Mouse (Mus musculus): Measurements from ENCODE around the gene Ppp1r11. TPM values are rescaled to one million over a fixed set of nuclear protein-coding genes. Genes with fewer than 3 reads are reported as not detected.

Gene Ppp1r11
- polyA plus RNA-seq, 1 experiment from 2014 or later, result 98.4 TPM

DNA sequence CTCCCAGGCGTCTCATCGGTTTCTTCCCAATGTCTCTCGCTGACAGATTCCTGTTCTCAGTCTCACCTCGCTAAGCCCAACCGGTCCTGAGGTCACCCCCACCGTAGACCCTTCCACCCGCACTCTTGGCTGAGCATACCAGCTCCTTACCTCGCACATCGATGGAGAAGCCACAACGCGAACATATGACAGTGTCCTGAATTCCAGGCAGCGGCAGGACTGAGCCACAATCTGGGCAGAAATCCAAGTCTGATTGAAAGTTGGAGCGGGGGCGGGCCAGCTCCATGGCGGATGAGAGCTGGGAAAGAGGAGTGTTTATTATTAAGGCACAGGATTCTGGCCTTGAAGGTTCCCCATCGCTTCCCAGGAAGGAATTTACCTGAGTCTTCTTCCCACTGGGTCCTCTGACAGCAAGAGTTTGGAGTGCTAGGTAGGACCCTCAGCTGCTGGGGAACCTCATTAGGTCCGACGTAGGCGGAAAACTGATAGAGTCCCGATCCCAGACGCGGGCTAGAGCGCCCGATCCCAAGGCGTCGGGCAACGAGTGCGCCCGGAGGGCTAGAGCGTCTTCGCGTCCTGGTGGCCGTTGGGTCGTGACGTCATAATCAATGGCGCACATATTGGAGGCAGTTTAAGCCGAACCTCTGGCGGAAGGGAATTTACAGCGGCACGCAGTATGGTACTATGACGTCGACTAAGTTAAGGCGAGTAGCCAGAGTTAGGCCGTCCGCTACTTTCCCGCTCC is 6.6 kb upstream of the Ppp1r11 start, which contains the start of the genes Znrd1 and Znrd1as:
Gene Znrd1 (minus strand): TSS at position 561 of the 745 bp plus-strand sequence.
Gene Znrd1as (plus strand): TSS at position 594 of the 745 bp plus-strand sequence.
- Histone ChIP-seq H3K27ac (replicated peaks in 1 of 2; ENCODE audit: control insufficient read depth in 1 of 2, insufficient read depth in 1 of 2, low read depth in 2 of 2, low read length in 2 of 2) (peak within 1 kb of the TSS; percentile 81 to 82), H3K36me3 (ENCODE audit: control insufficient read depth, insufficient read depth, low read length) (peaks cover 34% of the 10 kb centered on the region), H3K9ac (ENCODE audit: low read length) (peak within 1 kb of the TSS; percentile 76), H3K9me3 (ENCODE audit: control insufficient read depth, low read length) (no peaks in the 10 kb centered on the region), H3K4me1 (ENCODE audit: control insufficient read depth in 2 of 2, insufficient read depth in 2 of 2, low read length in 2 of 2) (peaks cover 4 to 14% of the 10 kb centered on the region in 2 experiments), H3K27me3 (ENCODE audit: control insufficient read depth, insufficient read depth, low read length) (no peaks in the 10 kb centered on the region), H3K4me3 (ENCODE audit: control insufficient read depth in 1 of 2, insufficient read depth in 1 of 2, low read depth in 1 of 2, low read length in 2 of 2) (peak within 1 kb of the TSS; percentile 63 to 69), H3K4me2 (ENCODE audit: low read length) (peak within 1 kb of the TSS; percentile 79)
- ATAC-seq (ENCODE audit: insufficient number of reproducible peaks, insufficient read depth, low FRiP score, low read depth), result peak; percentile 96
- under 1% methylated on average over 46 of the region's 46 CpGs for WGBS

DNA sequence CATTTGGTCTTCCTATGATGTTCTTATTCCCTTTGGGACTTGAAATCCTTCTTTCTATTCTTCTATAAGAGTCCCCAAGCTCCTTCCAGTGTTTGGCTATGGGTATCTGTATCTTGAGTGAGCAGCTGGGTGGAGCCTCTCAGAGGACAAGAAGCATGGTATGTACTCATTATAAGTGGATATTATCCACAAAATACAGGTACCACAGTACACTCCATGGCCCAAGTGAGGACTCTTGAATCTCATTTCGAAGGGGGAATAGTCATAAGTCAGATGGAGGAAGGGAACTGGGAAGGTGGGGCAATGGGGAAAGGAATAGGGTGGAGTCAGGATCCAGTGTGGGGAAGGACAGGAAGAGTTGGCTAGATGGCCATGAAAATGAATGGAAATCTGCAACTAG is 1.5 kb upstream of the Ppp1r11 start:
- peaks cover 45% of the 10 kb centered on the region for H3K36me3 ChIP-seq (ENCODE audit: control insufficient read depth, insufficient read depth, low read length)
- no peak overlapping the region for H3K4me2 ChIP-seq (ENCODE audit: low read length)
- 88% methylated on average over 1 of the region's 1 CpGs for WGBS
- ATAC-seq (ENCODE audit: insufficient number of reproducible peaks, insufficient read depth, low FRiP score, low read depth), result no peak
- no peak overlapping the region for H3K4me3 ChIP-seq (ENCODE audit: control insufficient read depth in 1 of 2, insufficient read depth in 1 of 2, low read depth in 1 of 2, low read length in 2 of 2)
- no peak overlapping the region for H3K27ac ChIP-seq (replicated peaks in 1 of 2; ENCODE audit: control insufficient read depth in 1 of 2, insufficient read depth in 1 of 2, low read depth in 2 of 2, low read length in 2 of 2)
- no peak overlapping the region for H3K9ac ChIP-seq (ENCODE audit: low read length)
- no peaks in the 10 kb centered on the region for H3K9me3 ChIP-seq (ENCODE audit: control insufficient read depth, low read length)
- no peaks in the 10 kb centered on the region for H3K27me3 ChIP-seq (ENCODE audit: control insufficient read depth, insufficient read depth, low read length)
- peaks cover 4 to 14% of the 10 kb centered on the region in 2 experiments for H3K4me1 ChIP-seq (ENCODE audit: control insufficient read depth in 2 of 2, insufficient read depth in 2 of 2, low read length in 2 of 2)

DNA sequence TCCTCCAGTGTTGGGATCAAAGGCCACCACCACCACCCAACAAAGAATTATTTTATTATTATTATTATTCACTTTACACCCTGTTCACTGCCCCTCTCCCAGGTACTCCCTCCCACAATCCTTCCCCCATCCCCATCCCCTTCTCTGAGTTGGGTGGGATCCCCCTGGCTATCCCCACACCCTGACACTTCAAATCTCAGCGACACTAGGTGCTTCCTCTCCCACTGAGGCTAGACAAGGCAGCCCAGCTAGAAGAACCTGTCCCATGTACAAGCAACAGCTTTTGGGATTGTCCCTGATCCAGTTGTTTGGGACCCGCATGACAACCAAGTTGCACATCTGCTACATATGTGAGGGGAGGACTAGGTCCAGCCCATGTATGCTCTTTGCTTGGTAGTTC is 1.1 kb upstream of the Ppp1r11 start:
- Histone ChIP-seq H3K4me3 (ENCODE audit: control insufficient read depth in 1 of 2, insufficient read depth in 1 of 2, low read depth in 1 of 2, low read length in 2 of 2) (no peak overlapping the region), H3K9me3 (ENCODE audit: control insufficient read depth, low read length) (no peaks in the 10 kb centered on the region), H3K4me2 (ENCODE audit: low read length) (no peak overlapping the region), H3K27ac (replicated peaks in 1 of 2; ENCODE audit: control insufficient read depth in 1 of 2, insufficient read depth in 1 of 2, low read depth in 2 of 2, low read length in 2 of 2) (no peak overlapping the region), H3K9ac (ENCODE audit: low read length) (no peak overlapping the region), H3K4me1 (ENCODE audit: control insufficient read depth in 2 of 2, insufficient read depth in 2 of 2, low read length in 2 of 2) (peaks cover 3 to 14% of the 10 kb centered on the region in 2 experiments), H3K36me3 (ENCODE audit: control insufficient read depth, insufficient read depth, low read length) (peaks cover 45% of the 10 kb centered on the region), H3K27me3 (ENCODE audit: control insufficient read depth, insufficient read depth, low read length) (no peaks in the 10 kb centered on the region)
- WGBS, result 76% methylated on average over 2 of the region's 2 CpGs
- ATAC-seq (ENCODE audit: insufficient number of reproducible peaks, insufficient read depth, low FRiP score, low read depth), result no peak

DNA sequence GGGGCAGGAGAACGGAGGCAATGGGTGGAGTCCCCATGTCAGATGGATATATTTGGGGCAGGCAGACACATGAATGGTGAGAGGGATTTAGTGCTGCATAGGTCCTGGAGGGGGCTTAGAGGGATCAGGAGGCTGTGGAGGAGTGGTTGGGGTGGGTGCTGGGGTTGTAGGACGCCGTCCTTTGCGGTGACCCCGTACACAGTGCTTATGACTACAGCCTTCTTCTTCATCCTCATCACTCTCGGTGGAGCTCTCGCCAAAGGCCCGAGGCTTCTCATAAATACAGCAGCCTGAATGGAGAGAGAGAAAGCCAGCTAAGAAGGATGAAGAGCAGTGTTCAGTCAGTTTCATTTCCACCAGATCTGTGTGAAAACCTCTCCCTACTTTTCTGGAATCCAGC is 2.3 kb downstream of the Ppp1r11 start:
- Histone ChIP-seq H3K4me3 (ENCODE audit: control insufficient read depth in 1 of 2, insufficient read depth in 1 of 2, low read depth in 1 of 2, low read length in 2 of 2) (no peak overlapping the region), H3K36me3 (ENCODE audit: control insufficient read depth, insufficient read depth, low read length) (peaks cover 22% of the 10 kb centered on the region), H3K4me2 (ENCODE audit: low read length) (no peak overlapping the region), H3K4me1 (ENCODE audit: control insufficient read depth in 2 of 2, insufficient read depth in 2 of 2, low read length in 2 of 2) (peaks cover 6 to 15% of the 10 kb centered on the region in 2 experiments), H3K27ac (replicated peaks in 1 of 2; ENCODE audit: control insufficient read depth in 1 of 2, insufficient read depth in 1 of 2, low read depth in 2 of 2, low read length in 2 of 2) (no peak overlapping the region), H3K27me3 (ENCODE audit: control insufficient read depth, insufficient read depth, low read length) (peaks cover 25% of the 10 kb centered on the region), H3K9me3 (ENCODE audit: control insufficient read depth, low read length) (no peaks in the 10 kb centered on the region), H3K9ac (ENCODE audit: low read length) (no peak overlapping the region)
- ATAC-seq (ENCODE audit: insufficient number of reproducible peaks, insufficient read depth, low FRiP score, low read depth), result no peak
- WGBS, result 97% methylated on average over 8 of the region's 8 CpGs

DNA sequence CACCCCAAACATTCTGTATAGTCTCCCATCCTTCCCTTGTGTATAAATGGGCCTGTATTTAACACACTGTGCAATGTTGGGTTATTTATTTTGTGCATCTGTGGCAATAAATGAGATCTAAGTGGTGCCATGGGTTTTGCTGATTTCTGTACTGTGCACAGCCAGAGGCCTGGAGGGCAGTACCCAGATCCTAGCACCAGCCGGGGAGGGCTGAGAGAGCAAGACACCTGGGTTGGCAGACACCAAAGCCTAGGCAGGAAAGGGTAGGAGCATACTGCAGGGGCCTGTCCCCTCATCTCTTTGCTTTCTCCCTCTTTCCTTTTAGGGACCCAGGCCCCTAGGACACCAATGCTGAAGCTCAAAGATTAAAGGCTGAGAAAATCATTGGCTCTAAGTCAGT is 3.3 kb downstream of the Ppp1r11 start:
- Histone ChIP-seq H3K9me3 (ENCODE audit: control insufficient read depth, low read length) (no peaks in the 10 kb centered on the region), H3K36me3 (ENCODE audit: control insufficient read depth, insufficient read depth, low read length) (peaks cover 12% of the 10 kb centered on the region), H3K4me1 (ENCODE audit: control insufficient read depth in 2 of 2, insufficient read depth in 2 of 2, low read length in 2 of 2) (peaks cover 6 to 16% of the 10 kb centered on the region in 2 experiments), H3K9ac (ENCODE audit: low read length) (no peak overlapping the region), H3K27ac (replicated peaks in 1 of 2; ENCODE audit: control insufficient read depth in 1 of 2, insufficient read depth in 1 of 2, low read depth in 2 of 2, low read length in 2 of 2) (no peak overlapping the region), H3K27me3 (ENCODE audit: control insufficient read depth, insufficient read depth, low read length) (peaks cover 35% of the 10 kb centered on the region), H3K4me2 (ENCODE audit: low read length) (no peak overlapping the region), H3K4me3 (ENCODE audit: control insufficient read depth in 1 of 2, insufficient read depth in 1 of 2, low read depth in 1 of 2, low read length in 2 of 2) (no peak overlapping the region)
- 78% methylated on average over 1 of the region's 1 CpGs for WGBS
- no peak for ATAC-seq (ENCODE audit: insufficient number of reproducible peaks, insufficient read depth, low FRiP score, low read depth)

DNA sequence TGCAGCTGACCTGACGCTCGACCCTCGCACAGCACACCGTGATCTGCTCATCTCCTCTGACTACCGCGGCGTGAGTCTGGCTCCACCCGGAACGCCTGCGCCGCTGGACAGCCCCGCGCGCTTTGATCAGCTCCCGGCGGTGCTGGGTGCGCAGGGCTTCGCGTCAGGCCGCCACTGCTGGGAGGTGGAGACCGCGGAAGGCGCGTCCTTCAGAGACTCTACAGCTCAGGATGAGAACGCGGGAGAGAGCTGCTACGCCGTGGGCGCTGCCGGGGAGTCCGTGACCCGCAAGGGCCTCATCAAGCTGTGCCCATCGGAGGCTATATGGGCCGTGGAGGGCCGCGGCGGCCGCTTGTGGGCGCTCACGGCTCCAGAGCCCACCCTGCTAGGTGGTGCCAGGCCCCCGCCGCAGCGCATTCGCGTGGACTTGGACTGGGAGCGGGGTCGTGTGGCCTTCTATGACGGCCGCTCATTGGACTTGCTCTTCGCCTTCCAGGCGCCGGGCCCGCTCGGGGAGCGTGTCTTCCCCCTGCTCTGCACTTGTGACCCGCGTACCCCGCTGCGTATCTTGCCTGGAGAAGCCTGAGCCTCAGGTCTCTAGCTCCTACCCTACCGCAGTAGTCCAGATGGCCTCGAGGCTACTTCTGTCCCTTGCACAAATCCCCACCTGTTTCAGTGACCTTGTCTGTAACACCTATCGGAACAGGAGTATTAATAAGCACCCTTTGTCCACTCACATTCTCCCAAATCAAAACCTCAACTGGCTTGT is 4.3 kb downstream of the Ppp1r11 start:
- peak overlapping the region; percentile 48 to 57 for H3K4me3 ChIP-seq (ENCODE audit: control insufficient read depth in 1 of 2, insufficient read depth in 1 of 2, low read depth in 1 of 2, low read length in 2 of 2)
- 1% methylated on average over 57 of the region's 62 CpGs for WGBS
- no peak; the same call in 1 of the 2 replicates for ATAC-seq (ENCODE audit: insufficient number of reproducible peaks, insufficient read depth, low FRiP score, low read depth)
- no peaks in the 10 kb centered on the region for H3K9me3 ChIP-seq (ENCODE audit: control insufficient read depth, low read length)
- H3K27me3 ChIP-seq (ENCODE audit: control insufficient read depth, insufficient read depth, low read length), result peaks cover 45% of the 10 kb centered on the region
- peak overlapping the region; percentile 73 for H3K9ac ChIP-seq (ENCODE audit: low read length)
- H3K4me2 ChIP-seq (ENCODE audit: low read length), result peak overlapping the region; percentile 96
- no peak overlapping the region for H3K27ac ChIP-seq (replicated peaks in 1 of 2; ENCODE audit: control insufficient read depth in 1 of 2, insufficient read depth in 1 of 2, low read depth in 2 of 2, low read length in 2 of 2)
- H3K4me1 ChIP-seq (ENCODE audit: control insufficient read depth in 2 of 2, insufficient read depth in 2 of 2, low read length in 2 of 2), result peaks cover 9 to 23% of the 10 kb centered on the region in 2 experiments
- H3K36me3 ChIP-seq (ENCODE audit: control insufficient read depth, insufficient read depth, low read length), result peaks cover 12% of the 10 kb centered on the region

DNA sequence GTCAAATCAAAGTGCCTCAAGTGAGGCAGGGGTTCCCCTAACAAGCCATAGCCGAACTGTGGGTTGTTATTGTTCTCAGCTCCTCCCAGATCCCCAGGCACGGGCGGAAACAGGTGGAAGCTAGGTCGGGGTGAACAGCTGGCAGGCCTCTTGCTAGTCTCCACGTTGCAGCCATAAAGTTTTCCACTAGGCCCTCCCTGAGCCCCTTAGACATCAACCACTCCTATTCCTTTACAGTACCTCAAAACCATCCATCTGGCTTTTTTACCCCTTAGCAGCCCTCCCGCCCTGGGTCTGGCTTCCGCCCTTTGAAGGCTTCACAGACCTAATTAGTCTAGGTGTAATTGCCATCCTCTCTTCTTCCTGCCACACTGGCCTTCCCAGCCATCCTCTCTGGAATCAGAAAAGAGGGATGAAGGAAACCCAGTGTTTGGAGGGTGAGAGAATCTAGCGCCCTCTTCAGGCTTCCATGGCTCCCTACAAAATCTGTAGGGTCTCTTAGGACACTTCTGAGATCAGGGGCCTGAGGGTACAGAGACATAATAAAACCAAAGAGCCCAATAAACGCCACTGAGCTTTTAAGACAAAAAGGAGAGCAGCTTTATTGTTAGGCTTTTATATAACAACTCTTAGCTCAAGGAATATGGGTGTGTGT is 7.3 kb downstream of the Ppp1r11 start:
- Histone ChIP-seq H3K9me3 (ENCODE audit: control insufficient read depth, low read length) (no peaks in the 10 kb centered on the region), H3K4me2 (ENCODE audit: low read length) (no peak overlapping the region), H3K27ac (replicated peaks in 1 of 2; ENCODE audit: control insufficient read depth in 1 of 2, insufficient read depth in 1 of 2, low read depth in 2 of 2, low read length in 2 of 2) (no peak overlapping the region), H3K4me1 (ENCODE audit: control insufficient read depth in 2 of 2, insufficient read depth in 2 of 2, low read length in 2 of 2) (peaks cover 9 to 13% of the 10 kb centered on the region in 2 experiments; a peak in 3 of 4 replicates), H3K27me3 (ENCODE audit: control insufficient read depth, insufficient read depth, low read length) (peaks cover 57% of the 10 kb centered on the region), H3K36me3 (ENCODE audit: control insufficient read depth, insufficient read depth, low read length) (peaks cover 7% of the 10 kb centered on the region), H3K4me3 (ENCODE audit: control insufficient read depth in 1 of 2, insufficient read depth in 1 of 2, low read depth in 1 of 2, low read length in 2 of 2) (no peak overlapping the region), H3K9ac (ENCODE audit: low read length) (no peak overlapping the region)
- ATAC-seq (ENCODE audit: insufficient number of reproducible peaks, insufficient read depth, low FRiP score, low read depth), result no peak
- 31% methylated on average over 7 of the region's 9 CpGs for WGBS

Data from heart, embryonic 14.5 days (tissue).